Mouse (Mus musculus): ENCODE measurements around the gene Cdx4. TPM values are rescaled to one million over a fixed set of nuclear protein-coding genes. Genes with fewer than 3 reads are reported as not detected.

Cdx4 gene
- polyA plus RNA-seq (2021; fragmentation: Nextera tagmentation), result not detected in 2 replicates
- long read RNA-seq, experiment 1, result 0 reads
- long read RNA-seq, experiment 2, result 0 reads

DNA sequence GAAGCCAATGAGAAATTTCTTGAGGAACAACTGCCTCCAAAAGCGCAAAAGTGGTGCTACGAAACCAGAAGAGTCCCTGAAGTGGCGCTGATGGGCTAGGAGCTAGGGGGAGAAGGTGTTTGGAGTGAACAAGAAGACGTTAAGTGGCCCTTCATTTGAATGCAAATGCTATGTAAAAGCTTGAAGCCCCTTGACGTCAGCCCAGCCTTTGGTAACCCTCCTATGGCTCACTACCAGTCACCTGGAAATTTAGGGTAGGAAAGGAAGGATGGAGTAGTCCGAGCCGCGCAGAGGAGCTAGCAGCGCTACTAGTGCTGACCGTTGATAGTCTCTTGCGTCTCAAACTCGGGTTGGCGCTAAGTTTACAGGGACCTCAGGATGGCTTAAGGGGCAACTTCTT is at the start of gene Cdx4:
Gene Cdx4, plus strand, starts transcription at position 253 of the 400 bp plus-strand sequence.

GRCm38 (mm10) chrX:103356287-103356686 is 35.1 kb downstream of the Cdx4 start, which contains the start of gene Chic1:
TSS of gene Chic1 (plus strand) at chrX:103356476.

Other genes with a start within 250 kb of the Cdx4 start
- 64.2 and 66.8 TPM in 2 replicates for gene Nap1l2, start 134.8 kb upstream of the Cdx4 start, polyA plus RNA-seq (2021; fragmentation: Nextera tagmentation)
- 4.6 and 6.5 TPM in 2 replicates for gene Chic1, start 35.1 kb downstream of the Cdx4 start, polyA plus RNA-seq (2021; fragmentation: Nextera tagmentation)
- gene Tsx, start 93.1 kb downstream of the Cdx4 start, polyA plus RNA-seq (2021; fragmentation: Nextera tagmentation), result not detected in 2 replicates
- not detected in 2 replicates for gene Gm26992, start 100.6 kb downstream of the Cdx4 start, polyA plus RNA-seq (2021; fragmentation: Nextera tagmentation)

All from layer of hippocampus, adult 6 months (tissue).